Mouse (Mus musculus): ENCODE measurements at regions not wholly inside any gene's neighbourhood (a gene's known extent, or its start where the extent isn't known, plus 50 kb on each side); places are given as distances from the start of the nearest gene placed in this dataset.
"Not testable (repeated sequence)": the region's sequence is repeated elsewhere in the genome, so short reads cannot be mapped to it uniquely, and the experiment has no call there.

GRCm38 (mm10) chr4:55630215-55630614, 97.9 kb upstream of the Klf4 start:
- not testable (repeated sequence) for TF ChIP-seq CTCF (conservative IDR thresholded peaks at IDR 0.05; ENCODE audit: low read length); NANOG (IDR thresholded peaks at IDR 0.05; ENCODE audit: borderline replicate concordance, low read length)

All from E14TG2a.4 (cell line).